Comparison of ENCODE assay signal across 9 mouse cellular contexts in the genomic region with DNA sequence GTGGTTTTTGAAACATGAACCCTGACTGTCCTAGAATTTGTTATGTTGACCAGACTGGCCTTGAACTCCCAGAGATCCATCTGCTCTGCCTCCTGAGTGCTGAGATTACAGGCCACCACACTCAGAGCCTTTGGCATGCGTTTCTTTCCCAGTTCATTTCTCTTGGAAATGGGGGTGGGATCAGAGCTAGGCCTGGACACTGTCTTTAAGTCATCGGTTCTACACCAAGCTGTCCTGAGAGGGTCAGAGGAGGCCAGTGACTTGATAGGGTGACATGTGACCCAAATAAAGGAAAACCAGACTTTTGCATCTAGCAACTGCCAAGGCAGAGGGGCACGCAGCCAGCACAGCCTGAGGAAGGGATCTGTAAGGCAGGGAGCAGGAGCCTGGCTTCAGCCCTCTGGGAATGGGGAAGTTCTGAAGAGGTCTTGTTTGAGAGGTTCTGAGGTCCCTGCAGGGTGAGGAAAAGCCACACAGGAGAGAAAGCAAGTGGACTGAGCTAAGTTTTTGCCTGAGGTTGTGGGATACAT. TPM values are rescaled to one million over a fixed set of nuclear protein-coding genes. Genes with fewer than 3 reads are reported as not detected.
DNase-seq lines count a peak whose midpoint lies in the region; ATAC-seq and TF ChIP-seq lines count a peak whose summit lies in the region.
"Had no signal": no experiment of that assay in that cellular context is flagged by ENCODE, and none has a peak within 500 bp of the region (broad histone marks: within the 10 kb centered on the region; RNA-seq: fewer than 3 reads in every experiment).

No protein-coding gene starts in this region.

- no peak overlapping the region for H3K9ac ChIP-seq in kidney, embryonic 16.5 days (replicated peaks; ENCODE audit: low read length)
- H3K9ac ChIP-seq in midbrain, postnatal 0 days (replicated peaks; ENCODE audit: low read length, poor library complexity, severe bottlenecking) = no peak overlapping the region
- H3K9ac ChIP-seq: neural tube, embryonic 13.5 days had no signal

- no peak overlapping the region for H3K4me3 ChIP-seq in kidney, embryonic 16.5 days (ENCODE audit: low read length)
- peak overlapping the region; percentile 55 for H3K4me3 ChIP-seq in gastrocnemius, adult 2 months
- H3K4me3 ChIP-seq in midbrain, postnatal 0 days (ENCODE audit: low read depth, low read length) = no peak overlapping the region
- H3K4me3 ChIP-seq: neural tube, embryonic 13.5 days had no signal

- no peaks in the 10 kb centered on the region for H3K27me3 ChIP-seq in kidney, embryonic 16.5 days (ENCODE audit: insufficient read depth, low read length)
- no peaks in the 10 kb centered on the region for H3K27me3 ChIP-seq in midbrain, postnatal 0 days (ENCODE audit: insufficient read depth, low read length)
- H3K27me3 ChIP-seq: neural tube, embryonic 13.5 days had no signal

- ATAC-seq in kidney, embryonic 16.5 days (ENCODE audit: low FRiP score, low TSS enrichment) = no peak
- no peak for ATAC-seq in erythroblast, adult 5-6 weeks (replicated peaks; ENCODE audit: low FRiP score, poor library complexity, severe bottlenecking)
- no peak for ATAC-seq in midbrain, postnatal 0 days (ENCODE audit: low FRiP score)

- 0 out of 2 replicates have a peak, but pooled peaks cover 5% of the 10 kb centered on the region for H3K4me1 ChIP-seq in kidney, embryonic 16.5 days (ENCODE audit: insufficient read depth, low read length)
- H3K4me1 ChIP-seq in midbrain, postnatal 0 days (ENCODE audit: insufficient read depth, low read length) = no peaks in the 10 kb centered on the region

- no peak for TF ChIP-seq CTCF in gastrocnemius, adult 2 months (IDR thresholded peaks at IDR 0.05)
- TF ChIP-seq CTCF in midbrain, postnatal 0 days (IDR thresholded peaks at IDR 0.05) = no peak

- WGBS in kidney, embryonic 16.5 days = 72% methylated on average over 3 of the region's 3 CpGs
- 91% methylated on average over 3 of the region's 3 CpGs for WGBS in midbrain, postnatal 0 days

- no peaks in the 10 kb centered on the region for H3K9me3 ChIP-seq in kidney, embryonic 16.5 days (ENCODE audit: low read length)
- H3K9me3 ChIP-seq in midbrain, postnatal 0 days (ENCODE audit: low read length) = no peaks in the 10 kb centered on the region
- H3K9me3 ChIP-seq: neural tube, embryonic 13.5 days had no signal

- H3K27ac ChIP-seq in kidney, embryonic 16.5 days (ENCODE audit: low read length) = no peak overlapping the region
- peak overlapping the region; percentile 94 for H3K27ac ChIP-seq in gastrocnemius, adult 2 months
- no peak overlapping the region for H3K27ac ChIP-seq in midbrain, postnatal 0 days (ENCODE audit: low read depth, low read length)
- H3K27ac ChIP-seq: neural tube, embryonic 13.5 days had no signal

- H3K4me2 ChIP-seq in kidney, embryonic 16.5 days (replicated peaks; ENCODE audit: low read depth, low read length) = no peak overlapping the region
- H3K4me2 ChIP-seq in midbrain, postnatal 0 days (ENCODE audit: low read depth, low read length, poor library complexity, severe bottlenecking) = no peak overlapping the region
- H3K4me2 ChIP-seq: neural tube, embryonic 13.5 days had no signal

- intact Hi-C loops in gastrocnemius, adult 2 months (cut with DNase I) = no loop called here
- intact Hi-C loops in heart, postnatal 36 days (cut with DNase I) = no loop called here

- DNase-seq in kidney, postnatal 10 days = peak; percentile 62
- DNase-seq in adrenal gland, postnatal 36 days = peak; percentile 55 to 68
- peak; percentile 89 for DNase-seq in gastrocnemius, adult 2 months
- DNase-seq in heart, postnatal 36 days = peak; percentile 54 to 61
- no peak for DNase-seq in midbrain, postnatal 0 days (ENCODE audit: low spot score)
- DNase-seq in embryo, embryonic 11 days = no peak

- peaks cover 47% of the 10 kb centered on the region for H3K36me3 ChIP-seq in kidney, embryonic 16.5 days (ENCODE audit: insufficient read depth, low read length)
- H3K36me3 ChIP-seq in midbrain, postnatal 0 days (ENCODE audit: insufficient read depth, low read length) = peaks cover 55% of the 10 kb centered on the region

RNA-seq across cellular contexts. Expression of a gene that starts 8.9 kb away (rescaled TPM):
- 70.4 and 72.1 TPM in 2 replicates for polyA plus RNA-seq in kidney, embryonic 16.5 days (2015; fragmentation: Nextera tagmentation; extraction: Ambion mirVana)
- 100 to 1,000 TPM; 169 to 177 TPM for total RNA-seq in adrenal gland, postnatal 36 days (2021)
- total RNA-seq in gastrocnemius, adult 2 months (2021) = 100 to 1,000 TPM; 151 to 206 TPM
- total RNA-seq in heart, postnatal 36 days (2021) = 100 to 1,000 TPM; 103 to 112 TPM
- total RNA-seq in erythroblast, adult 5-6 weeks (2015; ENCODE audit: low replicate concordance) = 44.7 and 47.5 TPM in 2 replicates
- 16.2 and 22.4 TPM in 2 replicates for total RNA-seq in erythroblast, adult 5-6 weeks (2017; ENCODE audit: low replicate concordance)
- total RNA-seq in midbrain, postnatal 0 days (2014; rRNA removed) = 105 and 108 TPM in 2 replicates
- 91.7 and 106 TPM in 2 replicates for polyA plus RNA-seq in midbrain, postnatal 0 days (2015; fragmentation: Nextera tagmentation; extraction: Ambion mirVana)

RNA-seq across cellular contexts. Expression of a gene that starts 34.0 kb away (rescaled TPM):
- polyA plus RNA-seq in kidney, embryonic 16.5 days (2015; fragmentation: Nextera tagmentation; extraction: Ambion mirVana) = 33.2 and 34.2 TPM in 2 replicates
- 10 to 100 TPM; 27.9 to 48.1 TPM for total RNA-seq in adrenal gland, postnatal 36 days (2021)
- 10 to 100 TPM; 25.9 to 27.4 TPM for total RNA-seq in gastrocnemius, adult 2 months (2021)
- 10 to 100 TPM; 32.7 to 33.5 TPM for total RNA-seq in heart, postnatal 36 days (2021)
- 67.3 and 73.2 TPM in 2 replicates for total RNA-seq in erythroblast, adult 5-6 weeks (2015; ENCODE audit: low replicate concordance)
- total RNA-seq in erythroblast, adult 5-6 weeks (2017; ENCODE audit: low replicate concordance) = 50.7 and 78.4 TPM in 2 replicates
- 50.0 and 50.2 TPM in 2 replicates for total RNA-seq in midbrain, postnatal 0 days (2014; rRNA removed)
- polyA plus RNA-seq in midbrain, postnatal 0 days (2015; fragmentation: Nextera tagmentation; extraction: Ambion mirVana) = 43.7 and 49.9 TPM in 2 replicates

RNA-seq across cellular contexts. Expression of a gene that starts 53.5 kb away (rescaled TPM):
- polyA plus RNA-seq in kidney, embryonic 16.5 days (2015; fragmentation: Nextera tagmentation; extraction: Ambion mirVana) = 83.0 and 85.9 TPM in 2 replicates
- 100 to 1,000 TPM; 155 to 158 TPM for total RNA-seq in adrenal gland, postnatal 36 days (2021)
- 10 to 100 TPM; 34.1 to 43.9 TPM for total RNA-seq in gastrocnemius, adult 2 months (2021)
- 100 to 1,000 TPM; 110 to 122 TPM for total RNA-seq in heart, postnatal 36 days (2021)
- total RNA-seq in erythroblast, adult 5-6 weeks (2015; ENCODE audit: low replicate concordance) = 4.2 and 8.2 TPM in 2 replicates
- 6.0 and 17.1 TPM in 2 replicates for total RNA-seq in erythroblast, adult 5-6 weeks (2017; ENCODE audit: low replicate concordance)
- 19.3 and 22.8 TPM in 2 replicates for total RNA-seq in midbrain, postnatal 0 days (2014; rRNA removed)
- polyA plus RNA-seq in midbrain, postnatal 0 days (2015; fragmentation: Nextera tagmentation; extraction: Ambion mirVana) = 7.7 and 7.8 TPM in 2 replicates

Comparison
In these comparisons a context has a peak if more than half of its experiments do, and no peak if none do; other contexts are left out.
1. DNase-seq: peak in kidney, postnatal 10 days (single experiment), adrenal gland, postnatal 36 days (2 of 2), gastrocnemius, adult 2 months (single experiment) and heart, postnatal 36 days (2 of 2); none in midbrain, postnatal 0 days (single experiment) and embryo, embryonic 11 days (single experiment).